Mouse (Mus musculus): ENCODE measurements around the gene Tspan18. TPM values are rescaled to one million over a fixed set of nuclear protein-coding genes. Genes with fewer than 3 reads are reported as not detected.

Tspan18 gene
- polyA plus RNA-seq, 1 experiment from 2014 or later = 41.8 TPM

- peak overlapping the region; percentile 92 for H3K27ac ChIP-seq (replicated peaks)
- H3K36me3 ChIP-seq = no peaks in the 10 kb centered on the region
- no peaks in the 10 kb centered on the region for H3K9me3 ChIP-seq
- H3K4me3 ChIP-seq = peak overlapping the region; percentile 89
- H3K4me2 ChIP-seq = peak overlapping the region; percentile 89
- peak; percentile 76 for ATAC-seq (ENCODE audit: low read depth)
- H3K27me3 ChIP-seq = no peaks in the 10 kb centered on the region
- peaks cover 64% of the 10 kb centered on the region for H3K4me1 ChIP-seq (replicated peaks)
- peak overlapping the region; percentile 96 for H3K9ac ChIP-seq
- 0% methylated on average over 29 of the region's 29 CpGs for WGBS
Measured at GRCm38 (mm10) chr2:93333241-93333816, 976 bp downstream of the Tspan18 start.

DNA sequence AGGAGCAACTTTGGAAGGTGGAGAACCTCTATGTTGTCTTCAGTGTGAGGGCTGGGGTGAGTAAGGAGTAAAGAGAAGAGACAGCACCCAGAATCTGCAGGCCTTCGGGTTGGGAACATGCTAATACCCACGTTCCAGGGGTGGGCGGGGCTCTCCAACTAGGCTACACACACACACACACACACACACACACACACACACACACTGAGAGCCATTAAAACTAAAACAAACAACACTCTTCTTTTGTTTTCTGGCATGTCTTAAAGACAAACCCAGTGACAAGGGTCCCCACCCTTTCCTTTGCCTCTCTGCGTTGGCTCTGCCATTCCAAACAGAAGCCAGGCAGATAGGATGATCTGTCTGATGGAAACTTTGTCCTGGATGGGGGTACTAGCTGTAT is 2.0 kb downstream of the Tspan18 start:
- Histone ChIP-seq H3K4me2 (peak overlapping the region; percentile 89), H3K9me3 (no peaks in the 10 kb centered on the region), H3K36me3 (no peaks in the 10 kb centered on the region), H3K27me3 (no peaks in the 10 kb centered on the region), H3K27ac (replicated peaks) (peak overlapping the region; percentile 92), H3K4me3 (peak overlapping the region; percentile 89), H3K4me1 (replicated peaks) (peaks cover 75% of the 10 kb centered on the region), H3K9ac (peak overlapping the region; percentile 96)
- no peak for ATAC-seq (ENCODE audit: low read depth)
- 62% methylated on average over 4 of the region's 4 CpGs for WGBS

- Histone ChIP-seq H3K4me3 (peak overlapping the region; percentile 89), H3K36me3 (no peaks in the 10 kb centered on the region), H3K9ac (peak overlapping the region; percentile 96), H3K27me3 (no peaks in the 10 kb centered on the region), H3K4me2 (peak overlapping the region; percentile 89), H3K27ac (replicated peaks) (peak overlapping the region; percentile 23), H3K9me3 (no peaks in the 10 kb centered on the region), H3K4me1 (replicated peaks) (peaks cover 85% of the 10 kb centered on the region)
- no peak for ATAC-seq (ENCODE audit: low read depth)
- 74% methylated on average over 6 of the region's 6 CpGs for WGBS
Measured at GRCm38 (mm10) chr2:93331121-93331520, 3.2 kb downstream of the Tspan18 start.

DNA sequence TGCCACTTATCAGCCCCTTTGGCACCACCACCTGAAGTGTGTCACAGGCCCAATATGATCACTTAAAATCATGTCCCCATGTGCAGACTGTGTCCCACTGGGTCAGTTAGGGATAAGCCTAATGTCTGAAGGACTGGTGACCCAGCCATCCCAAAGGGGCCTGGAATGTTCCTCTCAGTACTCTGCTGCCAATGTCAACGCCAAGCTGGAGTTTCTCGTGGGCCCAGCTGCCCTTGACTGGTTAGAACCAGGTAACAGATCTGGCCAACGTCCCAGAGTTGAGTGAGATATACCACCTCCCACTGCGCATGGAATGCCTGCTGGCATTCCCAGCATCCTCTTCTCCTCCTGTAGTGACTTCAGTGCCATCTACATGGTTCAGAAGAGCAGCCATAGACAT is 5.2 kb downstream of the Tspan18 start:
- no peak for ATAC-seq (ENCODE audit: low read depth)
- Histone ChIP-seq H3K9me3 (no peaks in the 10 kb centered on the region), H3K27me3 (no peaks in the 10 kb centered on the region), H3K4me2 (no peak overlapping the region), H3K9ac (0 out of 2 replicates have a peak overlapping the region, but pooled peaks have one; percentile 18), H3K36me3 (0 out of 2 replicates have a peak, but pooled peaks cover 2% of the 10 kb centered on the region), H3K4me1 (replicated peaks) (peaks cover 91% of the 10 kb centered on the region), H3K4me3 (no peak overlapping the region), H3K27ac (replicated peaks) (peak overlapping the region; percentile 73; the same call in 1 of the 2 replicates)
- 80% methylated on average over 4 of the region's 4 CpGs for WGBS

DNA sequence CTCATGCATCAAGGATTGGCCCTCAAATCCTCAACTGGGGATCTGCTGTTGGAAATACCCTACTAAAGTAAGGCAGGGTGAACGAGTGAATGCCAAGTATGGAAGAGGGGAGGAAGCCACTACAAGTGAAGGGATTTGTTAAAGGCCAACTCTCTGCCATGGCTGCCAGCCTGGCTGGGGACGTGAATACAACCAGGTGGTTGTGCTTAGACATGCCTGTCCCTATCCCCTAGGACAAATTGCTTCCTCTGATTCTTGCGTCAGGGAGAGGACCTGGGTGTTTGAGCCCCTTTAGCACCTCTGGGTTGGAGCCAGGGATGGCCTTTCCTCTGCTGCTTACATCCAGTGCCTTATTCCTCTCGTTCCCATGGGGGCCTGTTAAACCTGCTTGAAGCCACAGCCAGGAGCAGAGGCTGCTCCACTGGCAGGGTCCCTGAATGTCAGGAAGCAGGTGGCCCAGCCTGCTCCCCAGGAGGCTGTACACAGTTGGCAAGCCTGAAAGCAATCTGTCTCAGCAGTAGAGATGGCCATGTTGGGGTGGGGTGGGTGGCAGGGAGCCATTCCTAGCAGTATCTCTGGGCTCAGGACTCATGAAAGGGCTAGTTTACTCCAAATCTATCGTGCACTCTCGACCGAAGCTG is 6.3 kb downstream of the Tspan18 start:
- ATAC-seq (ENCODE audit: low read depth) = peak; percentile 26; the same call in 1 of the 2 replicates
- Histone ChIP-seq H3K27me3 (no peaks in the 10 kb centered on the region), H3K4me2 (peak overlapping the region; percentile 20), H3K9ac (peak overlapping the region; percentile 18; the same call in 1 of the 2 replicates), H3K4me1 (replicated peaks) (peaks cover 92% of the 10 kb centered on the region), H3K9me3 (no peaks in the 10 kb centered on the region), H3K27ac (replicated peaks) (peak overlapping the region; percentile 73), H3K4me3 (no peak overlapping the region), H3K36me3 (0 out of 2 replicates have a peak, but pooled peaks cover 2% of the 10 kb centered on the region)
- WGBS = 61% methylated on average over 7 of the region's 7 CpGs

- H3K27ac ChIP-seq (replicated peaks) = peak overlapping the region; percentile 79
- ATAC-seq (ENCODE audit: low read depth) = no peak
- no peaks in the 10 kb centered on the region for H3K27me3 ChIP-seq
- H3K9me3 ChIP-seq = no peaks in the 10 kb centered on the region
- peaks cover 92% of the 10 kb centered on the region for H3K4me1 ChIP-seq (replicated peaks)
- H3K36me3 ChIP-seq = 0 out of 2 replicates have a peak, but pooled peaks cover 2% of the 10 kb centered on the region
- H3K4me2 ChIP-seq = no peak overlapping the region
- WGBS = 51% methylated on average over 7 of the region's 7 CpGs
- no peak overlapping the region for H3K4me3 ChIP-seq
- peak overlapping the region; percentile 49; the same call in 1 of the 2 replicates for H3K9ac ChIP-seq
Measured at GRCm38 (mm10) chr2:93324681-93325080, 9.6 kb downstream of the Tspan18 start.

GRCm38 (mm10) chr2:93321946-93322345 is 12.4 kb downstream of the Tspan18 start:
- 73% methylated on average over 8 of the region's 8 CpGs for WGBS
- H3K27ac ChIP-seq (replicated peaks) = no peak overlapping the region; the same call in 1 of the 2 replicates

GRCm38 (mm10) chr2:93320267-93320666 is 14.0 kb downstream of the Tspan18 start:
- H3K27ac ChIP-seq (replicated peaks) = peak overlapping the region; percentile 88; the same call in 1 of the 2 replicates
- WGBS = 66% methylated on average over 5 of the region's 5 CpGs
- no peak overlapping the region for H3K4me2 ChIP-seq
- no peaks in the 10 kb centered on the region for H3K27me3 ChIP-seq
- ATAC-seq (ENCODE audit: low read depth) = no peak
- H3K4me1 ChIP-seq (replicated peaks) = peaks cover 90% of the 10 kb centered on the region
- H3K9me3 ChIP-seq = no peaks in the 10 kb centered on the region
- no peak overlapping the region for H3K9ac ChIP-seq
- H3K36me3 ChIP-seq = 0 out of 2 replicates have a peak, but pooled peaks cover 2% of the 10 kb centered on the region
- no peak overlapping the region for H3K4me3 ChIP-seq

More at GRCm38 (mm10) chr2:93321946-93322345, 12.4 kb downstream of the Tspan18 start:
- peaks cover 92% of the 10 kb centered on the region for H3K4me1 ChIP-seq (replicated peaks)
- no peak for ATAC-seq (ENCODE audit: low read depth)
- 0 out of 2 replicates have a peak, but pooled peaks cover 2% of the 10 kb centered on the region for H3K36me3 ChIP-seq
- no peak overlapping the region for H3K4me2 ChIP-seq
- no peaks in the 10 kb centered on the region for H3K27me3 ChIP-seq
- H3K9me3 ChIP-seq = no peaks in the 10 kb centered on the region
- H3K9ac ChIP-seq = no peak overlapping the region
- H3K4me3 ChIP-seq = no peak overlapping the region

GRCm38 (mm10) chr2:93319598-93319997 is 14.7 kb downstream of the Tspan18 start:
- H3K27me3 ChIP-seq = no peaks in the 10 kb centered on the region
- H3K36me3 ChIP-seq = 0 out of 2 replicates have a peak, but pooled peaks cover 2% of the 10 kb centered on the region
- peaks cover 90% of the 10 kb centered on the region for H3K4me1 ChIP-seq (replicated peaks)
- no peak overlapping the region for H3K4me3 ChIP-seq
- H3K9ac ChIP-seq = no peak overlapping the region
- no peaks in the 10 kb centered on the region for H3K9me3 ChIP-seq
- ATAC-seq (ENCODE audit: low read depth) = no peak
- H3K4me2 ChIP-seq = peak overlapping the region; percentile 21; the same call in 1 of the 2 replicates
- 24% methylated on average over 7 of the region's 7 CpGs for WGBS
- peak overlapping the region; percentile 88 for H3K27ac ChIP-seq (replicated peaks)

DNA sequence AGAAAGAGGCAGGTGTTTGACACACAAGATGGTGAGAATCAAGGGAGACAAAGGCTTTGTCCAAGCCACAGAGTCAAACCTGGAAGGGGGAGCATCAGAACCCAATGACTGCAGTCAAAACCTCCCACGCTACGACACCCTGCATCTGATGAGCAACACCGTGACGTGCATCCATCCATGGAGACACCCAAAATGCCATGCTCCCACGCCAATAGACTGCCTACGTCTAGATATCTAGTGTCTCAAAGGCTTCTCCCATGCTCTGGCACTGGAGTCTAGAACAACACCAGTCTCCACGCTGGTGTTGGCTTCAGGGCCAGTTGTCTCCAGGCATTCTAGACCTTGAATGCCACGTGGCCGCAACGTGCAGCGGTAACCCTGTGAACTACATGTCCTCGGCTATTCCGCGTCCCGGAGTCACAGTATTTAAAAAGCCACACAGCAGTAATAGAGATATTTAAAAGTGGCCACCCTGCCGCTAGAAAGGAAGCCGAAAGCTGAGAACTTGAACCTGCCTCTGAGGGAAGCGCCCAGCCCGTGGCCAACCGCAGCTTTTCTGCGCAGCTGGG is 15.4 kb downstream of the Tspan18 start:
- Histone ChIP-seq H3K36me3 (no peaks in the 10 kb centered on the region), H3K27me3 (no peaks in the 10 kb centered on the region), H3K4me2 (peak overlapping the region; percentile 21; the same call in 1 of the 2 replicates), H3K4me3 (no peak overlapping the region), H3K4me1 (replicated peaks) (peaks cover 90% of the 10 kb centered on the region), H3K27ac (replicated peaks) (peak overlapping the region; percentile 88), H3K9me3 (no peaks in the 10 kb centered on the region), H3K9ac (no peak overlapping the region)
- no peak for ATAC-seq (ENCODE audit: low read depth)
- 49% methylated on average over 21 of the region's 21 CpGs for WGBS

DNA sequence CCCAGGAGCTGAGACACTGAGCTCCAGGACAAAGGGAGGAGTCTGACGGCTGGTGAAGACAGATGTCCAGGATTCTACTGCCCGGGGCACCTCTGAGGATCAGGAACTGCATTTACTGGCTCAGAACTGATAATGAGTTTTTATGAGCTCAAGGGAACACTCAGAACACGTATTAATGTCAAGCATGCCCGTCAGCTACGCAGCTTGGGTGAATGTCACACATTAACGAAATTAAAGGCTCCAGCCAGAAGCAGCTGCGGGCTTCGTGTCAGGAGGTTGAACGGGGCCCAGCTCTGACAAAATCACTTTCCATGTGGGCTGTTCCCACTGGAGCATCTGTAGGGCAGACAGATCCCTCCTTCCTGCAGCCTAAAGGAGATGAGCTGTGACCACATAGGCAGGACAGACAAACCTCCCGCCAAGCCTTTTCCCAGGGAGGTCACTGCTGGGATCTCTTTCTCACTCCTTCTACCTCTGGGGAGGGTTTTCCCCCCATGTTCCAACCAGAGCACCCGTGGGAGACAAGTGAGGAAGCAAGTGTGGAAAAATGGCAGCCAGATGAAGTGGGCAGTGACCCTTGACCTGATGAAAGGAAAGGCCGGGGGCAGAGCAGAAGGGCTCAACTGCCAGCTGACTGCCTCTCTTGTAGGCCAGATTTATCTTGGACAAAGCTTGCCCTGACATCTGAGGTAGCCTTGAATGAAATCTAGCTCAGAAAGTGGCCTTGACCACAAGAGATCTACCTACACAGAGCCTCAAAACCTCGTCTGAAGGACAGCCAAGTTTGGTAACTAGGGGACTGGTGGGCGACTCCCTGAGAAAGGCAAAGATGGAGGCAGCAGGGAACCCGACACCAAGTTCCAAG is 20.3 kb downstream of the Tspan18 start:
- Histone ChIP-seq H3K36me3 (peaks cover 10% of the 10 kb centered on the region), H3K4me3 (no peak overlapping the region), H3K9ac (0 out of 2 replicates have a peak overlapping the region, but pooled peaks have one; percentile 17), H3K27me3 (no peaks in the 10 kb centered on the region), H3K4me2 (0 out of 2 replicates have a peak overlapping the region, but pooled peaks have one; percentile 3), H3K9me3 (no peaks in the 10 kb centered on the region), H3K27ac (replicated peaks) (peak overlapping the region; percentile 88), H3K4me1 (replicated peaks) (peaks cover 89% of the 10 kb centered on the region)
- peak; percentile 48 for ATAC-seq (ENCODE audit: low read depth)
- WGBS = 23% methylated on average over 15 of the region's 15 CpGs

Data from neural tube, embryonic 13.5 days (tissue).